Mouse (Mus musculus) limb, embryonic 11.5 days (tissue): ENCODE data around the gene Pde6h. TPM values are rescaled to one million over a fixed set of nuclear protein-coding genes. Genes with fewer than 3 reads are reported as not detected.

Experiments used
- ATAC-seq: fragments of 200-750 bp; cut with Nextera tagmentation; 2 replicates; pipeline ENCODE4 v1.8.0; 2017; ENCODE audit warnings: low read depth; ENCODE audit not compliant: insufficient number of reproducible peaks, low FRiP score, low TSS enrichment
- DNase-seq: peaks from one replicate; pipeline ENCODE4 v3.0.0-alpha.2; 2015; ENCODE audit warnings: low spot score
- H3K27ac ChIP-seq: fragments of 300-500 bp; sonication (generic); replicated peaks from 2 replicates; pipeline ENCODE4 v1.5.1; 2014; ENCODE audit warnings: low read depth, mild to moderate bottlenecking, low read length
- H3K27me3 ChIP-seq: fragments of 300-500 bp; sonication (generic); 2 replicates; pipeline ENCODE4 v1.6.1; 2014; ENCODE audit warnings: mild to moderate bottlenecking, low read length, mixed read lengths; ENCODE audit not compliant: control insufficient read depth, insufficient read depth
- H3K36me3 ChIP-seq: fragments of 300-500 bp; sonication (generic); 2 replicates; pipeline ENCODE4 v1.6.1; 2014; ENCODE audit warnings: mild to moderate bottlenecking, low read length, moderate library complexity, mixed read lengths; ENCODE audit not compliant: control insufficient read depth, insufficient read depth
- H3K4me1 ChIP-seq: fragments of 300-500 bp; sonication (generic); 2 replicates; pipeline ENCODE4 v1.6.1; 2014; ENCODE audit warnings: low read length, mixed read lengths; ENCODE audit not compliant: control insufficient read depth, insufficient read depth
- H3K4me2 ChIP-seq: fragments of 300-500 bp; sonication (generic); 2 replicates; pipeline ENCODE4 v1.6.1; 2014; ENCODE audit warnings: low read depth, mild to moderate bottlenecking, moderate library complexity; ENCODE audit not compliant: severe bottlenecking
- H3K4me3 ChIP-seq: fragments of 300-500 bp; sonication (generic); 2 replicates; pipeline ENCODE4 v1.5.1; 2014; ENCODE audit warnings: low read depth, low read length
- H3K9ac ChIP-seq: fragments of 300-500 bp; sonication (generic); 2 replicates; pipeline ENCODE4 v1.6.1; 2014; ENCODE audit warnings: mild to moderate bottlenecking, low read length
- H3K9me3 ChIP-seq: fragments of 300-500 bp; sonication (generic); 2 replicates; pipeline ENCODE4 v1.6.1; 2016; ENCODE audit warnings: low read length; ENCODE audit not compliant: control insufficient read depth
- WGBS: fragments of 180-500 bp; shearing (Covaris S2); extraction: QIAGEN DNeasy Blood & Tissue Kit; methylation state at CpG from one replicate; pipeline ENCODE4 v1.1.7; 2014; 5-methylcytosine and 5-hydroxymethylcytosine counted together
- polyA plus RNA-seq: library from polyadenylated mRNA; unstranded; fragments of >200 nt; fragmentation: Nextera tagmentation; extraction: Ambion mirVana; gene quantifications from 2 replicates; pipeline ENCODE4 v1.2.1, GENCODE M21; 2014

The Pde6h gene
- polyA plus RNA-seq, 1 experiment from 2014 or later: not detected

DNA sequence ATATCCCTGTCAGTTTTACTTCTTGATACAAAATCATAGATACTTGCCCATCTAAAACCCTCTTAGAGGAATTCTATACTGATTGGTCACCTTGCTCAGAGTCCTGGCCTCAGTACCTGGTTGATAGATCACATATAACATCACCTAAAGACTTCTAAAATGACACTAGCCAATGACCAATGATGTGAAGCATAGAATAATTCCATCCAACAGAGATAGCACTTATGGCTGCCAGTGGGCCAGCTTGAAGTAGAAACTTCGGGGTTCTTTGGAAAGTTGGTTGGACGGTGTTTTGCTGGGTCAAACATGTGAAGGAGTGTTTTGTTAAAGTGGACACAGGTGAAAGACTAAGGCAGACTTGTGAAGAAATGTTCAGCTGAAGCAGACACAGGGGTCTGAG lies 26.5 kb downstream of the Pde6h start:
- Histone ChIP-seq H3K4me1 (no peaks in the 10 kb centered on the region), H3K9me3 (no peaks in the 10 kb centered on the region), H3K27me3 (no peaks in the 10 kb centered on the region), H3K36me3 (no peaks in the 10 kb centered on the region), H3K4me3 (no peak overlapping the region), H3K27ac (no peak overlapping the region), H3K9ac (no peak overlapping the region), H3K4me2 (no peak overlapping the region)
- DNase-seq (no peak), ATAC-seq (no peak)
- 89% methylated on average over 2 of the region's 2 CpGs for WGBS

DNA sequence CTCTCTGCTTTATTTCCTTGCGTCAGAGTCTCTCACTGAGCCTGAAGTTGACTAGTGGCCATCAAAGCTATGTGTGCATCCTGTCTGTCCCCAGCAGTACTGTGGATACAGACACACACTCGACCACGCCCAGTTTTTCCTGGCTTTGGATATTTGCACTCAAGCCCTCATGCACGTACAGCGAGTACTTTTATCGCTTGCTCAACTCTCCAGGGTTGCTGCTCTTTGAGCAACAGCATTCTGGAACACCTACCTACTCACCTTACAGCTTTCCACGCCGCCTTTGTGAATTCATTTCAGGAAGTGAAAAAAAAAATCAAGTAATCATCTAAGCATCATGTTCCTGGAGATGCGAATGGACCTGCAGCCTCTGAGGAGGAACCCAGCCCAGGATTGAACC lies 29.3 kb downstream of the Pde6h start:
- DNase-seq (no peak), ATAC-seq (no peak)
- no peaks in the 10 kb centered on the region for H3K27me3 ChIP-seq
- H3K36me3 ChIP-seq: no peaks in the 10 kb centered on the region
- no peaks in the 10 kb centered on the region for H3K4me1 ChIP-seq
- H3K4me3 ChIP-seq: no peak overlapping the region
- no peak overlapping the region for H3K4me2 ChIP-seq
- 90% methylated on average over 9 of the region's 9 CpGs for WGBS
- H3K9me3 ChIP-seq: no peaks in the 10 kb centered on the region
- no peak overlapping the region for H3K27ac ChIP-seq
- H3K9ac ChIP-seq: no peak overlapping the region

DNA sequence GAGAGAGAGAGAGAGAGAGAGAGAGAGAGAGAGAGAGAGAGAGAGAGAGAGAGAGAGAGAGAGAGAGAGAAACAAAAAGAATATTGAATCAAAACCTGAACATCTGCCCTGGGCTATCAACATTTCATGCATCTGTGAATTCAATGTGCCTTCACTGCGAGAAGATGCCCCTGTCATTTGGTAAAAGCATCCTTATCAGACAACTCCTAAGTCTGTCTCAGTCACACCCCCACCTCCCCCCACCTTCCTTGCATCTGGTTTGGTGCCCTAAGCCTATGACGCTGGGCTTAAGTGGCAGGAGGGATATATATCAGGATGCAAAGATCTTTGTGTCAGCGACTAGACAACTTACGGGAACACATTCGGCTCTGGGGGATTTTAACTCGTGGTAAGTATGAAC lies 30.6 kb downstream of the Pde6h start:
- WGBS: 83% methylated on average over 6 of the region's 6 CpGs
- DNase-seq (no peak), ATAC-seq (no peak)
- no peaks in the 10 kb centered on the region for H3K9me3 ChIP-seq
- H3K4me2 ChIP-seq: no peak overlapping the region
- no peak overlapping the region for H3K4me3 ChIP-seq
- no peak overlapping the region for H3K27ac ChIP-seq
- H3K9ac ChIP-seq: no peak overlapping the region
- no peaks in the 10 kb centered on the region for H3K36me3 ChIP-seq
- no peaks in the 10 kb centered on the region for H3K4me1 ChIP-seq
- no peaks in the 10 kb centered on the region for H3K27me3 ChIP-seq

DNA sequence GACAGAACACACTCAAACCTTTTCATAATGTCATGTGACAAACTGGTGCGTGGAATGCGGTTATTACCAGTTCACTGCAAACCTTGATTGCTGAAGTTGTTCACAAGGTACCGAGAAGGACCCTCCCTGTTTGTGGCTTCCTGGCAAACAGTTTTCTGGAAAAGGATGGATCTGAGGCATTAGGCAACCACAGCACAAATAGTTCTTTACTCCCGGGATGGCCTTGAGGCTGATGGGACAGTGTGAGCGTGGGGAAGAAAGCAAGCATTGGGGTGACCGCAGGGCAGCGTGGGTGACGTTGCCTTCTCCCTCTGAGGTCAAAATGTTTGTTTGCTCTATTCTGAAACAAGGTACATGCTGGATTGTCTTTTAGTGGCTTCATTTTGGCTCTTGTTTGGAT lies 31.1 kb downstream of the Pde6h start:
- no peaks in the 10 kb centered on the region for H3K4me1 ChIP-seq
- H3K4me2 ChIP-seq: no peak overlapping the region
- no peaks in the 10 kb centered on the region for H3K9me3 ChIP-seq
- WGBS: 88% methylated on average over 8 of the region's 8 CpGs
- ATAC-seq (no peak), DNase-seq (no peak)
- no peak overlapping the region for H3K27ac ChIP-seq
- H3K4me3 ChIP-seq: no peak overlapping the region
- no peaks in the 10 kb centered on the region for H3K36me3 ChIP-seq
- H3K27me3 ChIP-seq: no peaks in the 10 kb centered on the region
- no peak overlapping the region for H3K9ac ChIP-seq

DNA sequence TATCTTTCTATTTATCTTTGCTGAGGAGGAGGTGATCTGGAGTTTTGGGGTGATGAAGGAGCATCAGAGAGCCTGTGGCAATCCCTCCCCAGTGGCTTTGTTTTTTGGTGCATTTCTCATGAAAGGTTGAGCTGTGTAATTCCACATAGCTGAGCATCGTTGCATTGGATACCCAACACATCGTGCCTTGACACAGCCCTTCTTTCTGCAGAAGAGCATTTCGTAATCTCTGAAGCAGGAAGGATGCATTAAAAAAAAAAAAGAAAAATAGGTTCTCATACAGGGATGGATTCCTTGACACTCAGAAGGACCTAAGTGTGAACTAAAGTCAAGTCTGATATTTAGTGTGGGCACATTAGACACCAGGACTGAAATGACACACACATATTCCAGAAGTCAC lies 31.6 kb downstream of the Pde6h start:
- H3K27ac ChIP-seq: no peak overlapping the region
- ATAC-seq: no peak
- no peaks in the 10 kb centered on the region for H3K36me3 ChIP-seq
- H3K4me2 ChIP-seq: no peak overlapping the region
- no peak overlapping the region for H3K4me3 ChIP-seq
- no peak for DNase-seq
- no peaks in the 10 kb centered on the region for H3K9me3 ChIP-seq
- H3K4me1 ChIP-seq: no peaks in the 10 kb centered on the region
- H3K27me3 ChIP-seq: no peaks in the 10 kb centered on the region
- H3K9ac ChIP-seq: no peak overlapping the region
- WGBS: 92% methylated on average over 3 of the region's 3 CpGs

DNA sequence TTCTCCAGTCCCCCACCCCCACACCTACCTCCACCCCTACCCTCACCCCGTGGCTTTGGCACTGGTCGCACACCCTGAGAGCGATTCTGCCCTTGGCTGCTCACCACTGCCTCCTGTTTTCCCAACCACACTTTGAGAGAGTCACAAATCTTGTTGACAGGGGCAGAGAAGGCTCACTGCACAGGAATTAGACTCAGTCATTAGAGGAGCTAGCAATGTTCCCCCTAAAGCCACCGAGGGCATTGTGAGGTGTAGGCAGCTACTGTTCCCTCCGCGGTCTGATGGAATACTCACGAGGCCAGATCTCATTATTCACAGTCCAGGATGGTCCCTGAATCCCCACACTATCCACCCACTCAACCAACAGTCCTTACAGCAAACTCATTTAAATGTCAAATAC lies 33.4 kb downstream of the Pde6h start:
- DNase-seq (no peak), ATAC-seq (no peak)
- Histone ChIP-seq H3K4me2 (no peak overlapping the region), H3K36me3 (no peaks in the 10 kb centered on the region), H3K9me3 (no peaks in the 10 kb centered on the region), H3K4me3 (no peak overlapping the region), H3K4me1 (no peaks in the 10 kb centered on the region), H3K9ac (no peak overlapping the region), H3K27ac (no peak overlapping the region), H3K27me3 (no peaks in the 10 kb centered on the region)
- 58% methylated on average over 7 of the region's 7 CpGs for WGBS

DNA sequence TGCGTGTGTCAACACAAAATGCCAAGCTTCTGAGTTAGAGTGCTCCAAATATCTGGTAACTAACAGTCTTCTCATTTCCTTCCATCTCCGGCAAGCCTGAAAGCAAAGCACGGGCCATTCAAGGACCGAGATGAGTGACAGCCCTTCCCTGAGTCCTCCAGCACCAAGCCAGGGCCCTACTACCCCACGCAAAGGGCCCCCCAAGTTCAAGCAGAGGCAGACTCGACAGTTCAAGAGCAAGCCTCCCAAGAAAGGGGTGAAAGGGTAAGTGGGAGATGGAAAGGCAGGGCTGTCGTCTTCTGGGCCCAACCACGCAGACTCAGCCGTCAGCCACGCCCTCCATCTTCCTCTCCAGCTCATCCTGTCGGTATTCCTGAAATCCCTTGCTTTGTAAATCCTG lies 35.5 kb downstream of the Pde6h start:
- ATAC-seq: no peak
- H3K9me3 ChIP-seq: no peaks in the 10 kb centered on the region
- no peaks in the 10 kb centered on the region for H3K27me3 ChIP-seq
- no peak overlapping the region for H3K9ac ChIP-seq
- 61% methylated on average over 11 of the region's 11 CpGs for WGBS
- no peak for DNase-seq
- H3K27ac ChIP-seq: no peak overlapping the region
- no peak overlapping the region for H3K4me2 ChIP-seq
- no peak overlapping the region for H3K4me3 ChIP-seq
- no peaks in the 10 kb centered on the region for H3K36me3 ChIP-seq
- no peaks in the 10 kb centered on the region for H3K4me1 ChIP-seq

DNA sequence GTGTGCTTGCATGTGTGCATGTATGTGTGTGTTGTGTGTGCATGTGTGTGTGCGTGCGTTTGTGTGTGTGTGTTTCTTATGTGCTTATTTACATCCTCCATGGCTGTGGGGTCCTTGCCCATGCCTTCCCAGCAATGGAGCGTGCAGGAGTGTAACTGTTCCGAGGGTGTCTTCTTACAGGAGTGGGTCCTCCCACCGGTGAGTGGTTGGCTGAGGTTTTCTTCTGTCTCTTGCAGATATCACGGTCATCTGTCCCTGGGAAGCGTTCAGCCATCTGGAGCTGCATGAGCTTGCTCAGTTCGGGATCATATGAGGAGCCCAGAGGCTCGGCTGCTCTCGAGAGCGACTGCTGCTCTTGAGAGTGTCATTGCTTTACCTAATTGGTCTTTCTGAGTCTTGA lies 39.3 kb downstream of the Pde6h start:
- H3K27ac ChIP-seq: no peak overlapping the region
- no peak for DNase-seq

More for the DNA sequence above, 39.3 kb downstream of the Pde6h start:
- H3K9ac ChIP-seq: no peak overlapping the region
- H3K36me3 ChIP-seq: no peaks in the 10 kb centered on the region
- 77% methylated on average over 11 of the region's 11 CpGs for WGBS
- ATAC-seq: no peak
- no peaks in the 10 kb centered on the region for H3K27me3 ChIP-seq
- H3K4me1 ChIP-seq: 0 out of 2 replicates have a peak, but pooled peaks cover 3% of the 10 kb centered on the region
- no peaks in the 10 kb centered on the region for H3K9me3 ChIP-seq
- H3K4me2 ChIP-seq: no peak overlapping the region
- H3K4me3 ChIP-seq: no peak overlapping the region
